Mouse (Mus musculus): ENCODE measurements around the gene Sigirr. TPM values are rescaled to one million over a fixed set of nuclear protein-coding genes. Genes with fewer than 3 reads are reported as not detected.

Gene Sigirr
- total and polyA plus RNA-seq, 2 experiments from 2014 or later, result 4.2 to 16.8 TPM

- WGBS, result 36% methylated on average over 6 of the region's 6 CpGs
- TF ChIP-seq CTCF (IDR thresholded peaks at IDR 0.05; ENCODE audit: low read depth) (peak; percentile 12; the same call in 1 of the 2 replicates), EP300 (IDR thresholded peaks at IDR 0.05; ENCODE audit: low read depth) (no peak)
- peak; percentile 47 for ATAC-seq (ENCODE audit: insufficient read depth, low read depth)
- no peaks in the 10 kb centered on the region for H3K36me3 ChIP-seq (replicated peaks; ENCODE audit: control insufficient read depth, insufficient read depth, low read length)
- 0 out of 2 replicates have a peak, but pooled peaks cover 3% of the 10 kb centered on the region for H3K4me1 ChIP-seq (ENCODE audit: control insufficient read depth, insufficient read depth)
- H3K27me3 ChIP-seq (ENCODE audit: control insufficient read depth, insufficient read depth, low read length), result peaks cover 21% of the 10 kb centered on the region; the same call in 1 of the 2 replicates
- no peak overlapping the region for H3K9ac ChIP-seq (replicated peaks; ENCODE audit: low read depth, low read length)
- H3K4me2 ChIP-seq (ENCODE audit: low read depth, low read length), result peak overlapping the region; percentile 46
- DNase-seq (ENCODE audit: low spot score), result peak; percentile 65
- H3K4me3 ChIP-seq (ENCODE audit: low read depth, low read length), result peak overlapping the region; percentile 14; the same call in 1 of the 2 replicates
- peak overlapping the region; percentile 49 for H3K27ac ChIP-seq (ENCODE audit: low read depth)
- no peaks in the 10 kb centered on the region for H3K9me3 ChIP-seq (replicated peaks; ENCODE audit: control insufficient read depth, low read length)
Observed at GRCm38 (mm10) chr7:141096649-141097056, 3.7 kb downstream of the Sigirr start.

GRCm38 (mm10) chr7:141096021-141096420 is 4.4 kb downstream of the Sigirr start:
- Histone ChIP-seq H3K9me3 (replicated peaks; ENCODE audit: control insufficient read depth, low read length) (no peaks in the 10 kb centered on the region), H3K27ac (ENCODE audit: low read depth) (peak overlapping the region; percentile 40; the same call in 1 of the 2 replicates), H3K4me3 (ENCODE audit: low read depth, low read length) (peak overlapping the region; percentile 14), H3K9ac (replicated peaks; ENCODE audit: low read depth, low read length) (no peak overlapping the region), H3K27me3 (ENCODE audit: control insufficient read depth, insufficient read depth, low read length) (peaks cover 19% of the 10 kb centered on the region; the same call in 1 of the 2 replicates), H3K36me3 (replicated peaks; ENCODE audit: control insufficient read depth, insufficient read depth, low read length) (no peaks in the 10 kb centered on the region), H3K4me1 (ENCODE audit: control insufficient read depth, insufficient read depth) (0 out of 2 replicates have a peak, but pooled peaks cover 3% of the 10 kb centered on the region), H3K4me2 (ENCODE audit: low read depth, low read length) (peak overlapping the region; percentile 46)
- WGBS, result 73% methylated on average over 6 of the region's 6 CpGs
- DNase-seq (ENCODE audit: low spot score), result no peak
- ATAC-seq (ENCODE audit: insufficient read depth, low read depth), result no peak
- TF ChIP-seq CTCF (IDR thresholded peaks at IDR 0.05; ENCODE audit: low read depth), result no peak

- H3K27ac ChIP-seq (ENCODE audit: low read depth), result no peak overlapping the region
- WGBS, result 70% methylated on average over 15 of the region's 15 CpGs
- no peaks in the 10 kb centered on the region for H3K9me3 ChIP-seq (replicated peaks; ENCODE audit: control insufficient read depth, low read length)
- no peak overlapping the region for H3K4me3 ChIP-seq (ENCODE audit: low read depth, low read length)
- H3K27me3 ChIP-seq (ENCODE audit: control insufficient read depth, insufficient read depth, low read length), result peaks cover 17% of the 10 kb centered on the region
- no peak overlapping the region for H3K9ac ChIP-seq (replicated peaks; ENCODE audit: low read depth, low read length)
- ATAC-seq (ENCODE audit: insufficient read depth, low read depth), result no peak
- no peak for DNase-seq (ENCODE audit: low spot score)
- H3K4me2 ChIP-seq (ENCODE audit: low read depth, low read length), result no peak overlapping the region
- TF ChIP-seq EP300 (IDR thresholded peaks at IDR 0.05; ENCODE audit: low read depth) (no peak), CTCF (IDR thresholded peaks at IDR 0.05; ENCODE audit: low read depth) (no peak)
- no peaks in the 10 kb centered on the region for H3K4me1 ChIP-seq (ENCODE audit: control insufficient read depth, insufficient read depth)
- no peaks in the 10 kb centered on the region for H3K36me3 ChIP-seq (replicated peaks; ENCODE audit: control insufficient read depth, insufficient read depth, low read length)
Observed at GRCm38 (mm10) chr7:141094487-141095205, 5.7 kb downstream of the Sigirr start.

GRCm38 (mm10) chr7:141093950-141094349 is 6.4 kb downstream of the Sigirr start:
- no peak overlapping the region for H3K27ac ChIP-seq (ENCODE audit: low read depth)
- ATAC-seq (ENCODE audit: insufficient read depth, low read depth), result no peak
- H3K4me3 ChIP-seq (ENCODE audit: low read depth, low read length), result no peak overlapping the region
- TF ChIP-seq EP300 (IDR thresholded peaks at IDR 0.05; ENCODE audit: low read depth), result no peak
- TF ChIP-seq CTCF (IDR thresholded peaks at IDR 0.05; ENCODE audit: low read depth), result no peak
- 83% methylated on average over 6 of the region's 6 CpGs for WGBS
- peaks cover 19% of the 10 kb centered on the region for H3K27me3 ChIP-seq (ENCODE audit: control insufficient read depth, insufficient read depth, low read length)
- no peak overlapping the region for H3K9ac ChIP-seq (replicated peaks; ENCODE audit: low read depth, low read length)
- DNase-seq (ENCODE audit: low spot score), result no peak
- no peaks in the 10 kb centered on the region for H3K4me1 ChIP-seq (ENCODE audit: control insufficient read depth, insufficient read depth)
- no peaks in the 10 kb centered on the region for H3K9me3 ChIP-seq (replicated peaks; ENCODE audit: control insufficient read depth, low read length)
- no peaks in the 10 kb centered on the region for H3K36me3 ChIP-seq (replicated peaks; ENCODE audit: control insufficient read depth, insufficient read depth, low read length)
- no peak overlapping the region for H3K4me2 ChIP-seq (ENCODE audit: low read depth, low read length)

- Histone ChIP-seq H3K4me3 (ENCODE audit: low read depth, low read length) (peak overlapping the region; percentile 9; the same call in 1 of the 2 replicates), H3K27ac (ENCODE audit: low read depth) (no peak overlapping the region), H3K9ac (replicated peaks; ENCODE audit: low read depth, low read length) (no peak overlapping the region), H3K4me1 (ENCODE audit: control insufficient read depth, insufficient read depth) (no peaks in the 10 kb centered on the region), H3K4me2 (ENCODE audit: low read depth, low read length) (peak overlapping the region; percentile 40), H3K36me3 (replicated peaks; ENCODE audit: control insufficient read depth, insufficient read depth, low read length) (no peaks in the 10 kb centered on the region), H3K27me3 (ENCODE audit: control insufficient read depth, insufficient read depth, low read length) (peaks cover 31% of the 10 kb centered on the region), H3K9me3 (replicated peaks; ENCODE audit: control insufficient read depth, low read length) (no peaks in the 10 kb centered on the region)
- ATAC-seq (ENCODE audit: insufficient read depth, low read depth) (peak; percentile 88), DNase-seq (ENCODE audit: low spot score) (peak; percentile 86)
- TF ChIP-seq CTCF (IDR thresholded peaks at IDR 0.05; ENCODE audit: low read depth) (peak; percentile 84), EP300 (IDR thresholded peaks at IDR 0.05; ENCODE audit: low read depth) (no peak)
- 7% methylated on average over 36 of the region's 37 CpGs for whole genome bisulfite sequencing
Observed at GRCm38 (mm10) chr7:141092051-141092735, 8.2 kb downstream of the Sigirr start.
